Mouse (Mus musculus): ENCODE results near the gene Cox15. TPM values are rescaled to one million over a fixed set of nuclear protein-coding genes. Genes with fewer than 3 reads are reported as not detected.

The Cox15 gene
- polyA plus RNA-seq, 1 experiment from 2014 or later: 15.4 TPM

- Histone ChIP-seq H3K36me3 (peaks cover 61% of the 10 kb centered on the region), H3K4me1 (peaks cover 15% of the 10 kb centered on the region), H3K27me3 (ENCODE audit: low read depth, poor library complexity, severe bottlenecking) (no peaks in the 10 kb centered on the region), H3K27ac (no peak overlapping the region), H3K4me3 (no peak overlapping the region), H3K9me3 (replicated peaks) (no peaks in the 10 kb centered on the region)
- 96% methylated on average over 2 of the region's 2 CpGs for WGBS
- DNase-seq (ENCODE audit: low spot score): no peak
These were observed 2.8 kb downstream of the Cox15 start for GRCm38 (mm10) chr19:43750008-43750407.

- H3K9me3 ChIP-seq (replicated peaks): no peaks in the 10 kb centered on the region
- H3K27ac ChIP-seq: no peak overlapping the region
- no peak overlapping the region for H3K4me3 ChIP-seq
- peaks cover 7% of the 10 kb centered on the region; the same call in 1 of the 2 replicates for H3K4me1 ChIP-seq
- H3K27me3 ChIP-seq (ENCODE audit: low read depth, poor library complexity, severe bottlenecking): no peaks in the 10 kb centered on the region
- WGBS: 92% methylated on average over 4 of the region's 4 CpGs
- no peak for DNase-seq (ENCODE audit: low spot score)
- H3K36me3 ChIP-seq: peaks cover 82% of the 10 kb centered on the region
These were observed 4.9 kb downstream of the Cox15 start for GRCm38 (mm10) chr19:43747877-43748276.

- WGBS: 88% methylated on average over 3 of the region's 3 CpGs
- DNase-seq (ENCODE audit: low spot score): no peak
- H3K27ac ChIP-seq: no peak overlapping the region
- no peak overlapping the region for H3K4me3 ChIP-seq
- peaks cover 98% of the 10 kb centered on the region for H3K36me3 ChIP-seq
- H3K9me3 ChIP-seq (replicated peaks): no peaks in the 10 kb centered on the region
- no peaks in the 10 kb centered on the region for H3K27me3 ChIP-seq (ENCODE audit: low read depth, poor library complexity, severe bottlenecking)
- no peaks in the 10 kb centered on the region for H3K4me1 ChIP-seq
These were observed 7.1 kb downstream of the Cox15 start for GRCm38 (mm10) chr19:43745740-43746139.

GRCm38 (mm10) chr19:43743401-43743800 lies 9.4 kb downstream of the Cox15 start:
- H3K9me3 ChIP-seq (replicated peaks): no peaks in the 10 kb centered on the region
- no peaks in the 10 kb centered on the region for H3K27me3 ChIP-seq (ENCODE audit: low read depth, poor library complexity, severe bottlenecking)
- H3K4me3 ChIP-seq: no peak overlapping the region
- no peak for DNase-seq (ENCODE audit: low spot score)
- 95% methylated on average over 7 of the region's 7 CpGs for WGBS
- H3K36me3 ChIP-seq: peaks cover 100% of the 10 kb centered on the region
- no peak overlapping the region for H3K27ac ChIP-seq
- H3K4me1 ChIP-seq: no peaks in the 10 kb centered on the region

GRCm38 (mm10) chr19:43738409-43738808 lies 14.4 kb downstream of the Cox15 start:
- Histone ChIP-seq H3K27me3 (ENCODE audit: low read depth, poor library complexity, severe bottlenecking) (no peaks in the 10 kb centered on the region), H3K4me3 (no peak overlapping the region), H3K4me1 (0 out of 2 replicates have a peak, but pooled peaks cover 3% of the 10 kb centered on the region), H3K9me3 (replicated peaks) (no peaks in the 10 kb centered on the region), H3K27ac (no peak overlapping the region), H3K36me3 (peaks cover 96% of the 10 kb centered on the region)
- no peak for DNase-seq (ENCODE audit: low spot score)
- 97% methylated on average over 10 of the region's 10 CpGs for WGBS

GRCm38 (mm10) chr19:43731157-43731556 lies 21.6 kb downstream of the Cox15 start:
- peaks cover 60% of the 10 kb centered on the region for H3K36me3 ChIP-seq

GRCm38 (mm10) chr19:43730037-43730428 lies 22.8 kb downstream of the Cox15 start:
- Histone ChIP-seq H3K36me3 (peaks cover 62% of the 10 kb centered on the region), H3K9me3 (replicated peaks) (no peaks in the 10 kb centered on the region), H3K4me3 (peak overlapping the region; percentile 43), H3K27ac (peak overlapping the region; percentile 79), H3K27me3 (ENCODE audit: low read depth, poor library complexity, severe bottlenecking) (no peaks in the 10 kb centered on the region), H3K4me1 (peaks cover 14% of the 10 kb centered on the region; the same call in 1 of the 2 replicates)
- 38% methylated on average over 8 of the region's 8 CpGs for WGBS
- no peak for DNase-seq (ENCODE audit: low spot score)

More at GRCm38 (mm10) chr19:43731157-43731556, 21.6 kb downstream of the Cox15 start:
- Histone ChIP-seq H3K27me3 (ENCODE audit: low read depth, poor library complexity, severe bottlenecking) (no peaks in the 10 kb centered on the region), H3K27ac (no peak overlapping the region), H3K9me3 (replicated peaks) (no peaks in the 10 kb centered on the region), H3K4me3 (no peak overlapping the region), H3K4me1 (peaks cover 14% of the 10 kb centered on the region; the same call in 1 of the 2 replicates)
- 58% methylated on average over 7 of the region's 7 CpGs for WGBS
- no peak for DNase-seq (ENCODE audit: low spot score)

GRCm38 (mm10) chr19:43729296-43730036 lies 23.3 kb downstream of the Cox15 start:
- peak overlapping the region; percentile 43 for H3K4me3 ChIP-seq
- 52% methylated on average over 22 of the region's 22 CpGs for WGBS
- no peaks in the 10 kb centered on the region for H3K9me3 ChIP-seq (replicated peaks)
- peak; percentile 41 for DNase-seq (ENCODE audit: low spot score)
- H3K27me3 ChIP-seq (ENCODE audit: low read depth, poor library complexity, severe bottlenecking): no peaks in the 10 kb centered on the region
- H3K27ac ChIP-seq: peak overlapping the region; percentile 79
- peaks cover 62% of the 10 kb centered on the region for H3K36me3 ChIP-seq
- H3K4me1 ChIP-seq: peaks cover 14% of the 10 kb centered on the region; the same call in 1 of the 2 replicates

GRCm38 (mm10) chr19:43726510-43727146 lies 26.2 kb downstream of the Cox15 start:
- Histone ChIP-seq H3K9me3 (replicated peaks) (no peaks in the 10 kb centered on the region), H3K4me1 (peaks cover 16% of the 10 kb centered on the region), H3K27me3 (ENCODE audit: low read depth, poor library complexity, severe bottlenecking) (no peaks in the 10 kb centered on the region), H3K4me3 (no peak overlapping the region), H3K27ac (no peak overlapping the region), H3K36me3 (peaks cover 77% of the 10 kb centered on the region)
- DNase-seq (ENCODE audit: low spot score): no peak
- WGBS: 97% methylated on average over 15 of the region's 15 CpGs

GRCm38 (mm10) chr19:43724821-43725220 lies 28.0 kb downstream of the Cox15 start:
- no peak overlapping the region for H3K27ac ChIP-seq
- DNase-seq (ENCODE audit: low spot score): no peak
- H3K4me1 ChIP-seq: peaks cover 11% of the 10 kb centered on the region
- no peaks in the 10 kb centered on the region for H3K27me3 ChIP-seq (ENCODE audit: low read depth, poor library complexity, severe bottlenecking)
- H3K4me3 ChIP-seq: no peak overlapping the region
- H3K9me3 ChIP-seq (replicated peaks): no peaks in the 10 kb centered on the region
- peaks cover 90% of the 10 kb centered on the region for H3K36me3 ChIP-seq
- WGBS: 93% methylated on average over 7 of the region's 7 CpGs

- Histone ChIP-seq H3K36me3 (peaks cover 89% of the 10 kb centered on the region), H3K4me1 (peaks cover 5% of the 10 kb centered on the region), H3K27ac (no peak overlapping the region), H3K4me3 (no peak overlapping the region), H3K27me3 (ENCODE audit: low read depth, poor library complexity, severe bottlenecking) (no peaks in the 10 kb centered on the region), H3K9me3 (replicated peaks) (no peaks in the 10 kb centered on the region)
- 94% methylated on average over 20 of the region's 20 CpGs for WGBS
- DNase-seq (ENCODE audit: low spot score): no peak
These were observed 28.6 kb downstream of the Cox15 start for GRCm38 (mm10) chr19:43724194-43724593.

GRCm38 (mm10) chr19:43723501-43723900 lies 29.3 kb downstream of the Cox15 start:
- H3K4me1 ChIP-seq: peaks cover 5% of the 10 kb centered on the region
- H3K27me3 ChIP-seq (ENCODE audit: low read depth, poor library complexity, severe bottlenecking): no peaks in the 10 kb centered on the region
- DNase-seq (ENCODE audit: low spot score): no peak
- H3K36me3 ChIP-seq: peaks cover 88% of the 10 kb centered on the region
- H3K4me3 ChIP-seq: no peak overlapping the region
- H3K27ac ChIP-seq: no peak overlapping the region
- H3K9me3 ChIP-seq (replicated peaks): no peaks in the 10 kb centered on the region
- WGBS: 86% methylated on average over 10 of the region's 10 CpGs

- Histone ChIP-seq H3K27ac (peak overlapping the region; percentile 25; the same call in 1 of the 2 replicates), H3K4me1 (peaks cover 5% of the 10 kb centered on the region), H3K36me3 (peaks cover 88% of the 10 kb centered on the region), H3K27me3 (ENCODE audit: low read depth, poor library complexity, severe bottlenecking) (no peaks in the 10 kb centered on the region), H3K9me3 (replicated peaks) (no peaks in the 10 kb centered on the region), H3K4me3 (no peak overlapping the region)
- WGBS: 81% methylated on average over 8 of the region's 8 CpGs
- no peak for DNase-seq (ENCODE audit: low spot score)
These were observed 29.9 kb downstream of the Cox15 start for GRCm38 (mm10) chr19:43722891-43723290.

All from limb, embryonic 10.5 days (tissue).